Mouse (Mus musculus): ENCODE results near the gene Maf. TPM values are rescaled to one million over a fixed set of nuclear protein-coding genes. Genes with fewer than 3 reads are reported as not detected.

Gene Maf
- 7.6 to 8.7 TPM (median 7.9 TPM) in 4 replicates for total RNA-seq (2023)

GRCm38 (mm10) chr8:115707731-115708590, at the start of gene Maf:
Maf (minus strand) TSS chr8:115707794.

Data from B cell, adult 62 days (primary cell).